Mouse (Mus musculus) CD4-positive helper T cell, adult 2 months (primary cell): ENCODE measurements around the gene Myrf.

ENCODE experiments used
- DNase-seq: peaks from one replicate; pipeline ENCODE4 v3.0.0-alpha.2; 2012; ENCODE audit warnings: low read depth, missing footprints, low spot score

Gene Myrf

DNA sequence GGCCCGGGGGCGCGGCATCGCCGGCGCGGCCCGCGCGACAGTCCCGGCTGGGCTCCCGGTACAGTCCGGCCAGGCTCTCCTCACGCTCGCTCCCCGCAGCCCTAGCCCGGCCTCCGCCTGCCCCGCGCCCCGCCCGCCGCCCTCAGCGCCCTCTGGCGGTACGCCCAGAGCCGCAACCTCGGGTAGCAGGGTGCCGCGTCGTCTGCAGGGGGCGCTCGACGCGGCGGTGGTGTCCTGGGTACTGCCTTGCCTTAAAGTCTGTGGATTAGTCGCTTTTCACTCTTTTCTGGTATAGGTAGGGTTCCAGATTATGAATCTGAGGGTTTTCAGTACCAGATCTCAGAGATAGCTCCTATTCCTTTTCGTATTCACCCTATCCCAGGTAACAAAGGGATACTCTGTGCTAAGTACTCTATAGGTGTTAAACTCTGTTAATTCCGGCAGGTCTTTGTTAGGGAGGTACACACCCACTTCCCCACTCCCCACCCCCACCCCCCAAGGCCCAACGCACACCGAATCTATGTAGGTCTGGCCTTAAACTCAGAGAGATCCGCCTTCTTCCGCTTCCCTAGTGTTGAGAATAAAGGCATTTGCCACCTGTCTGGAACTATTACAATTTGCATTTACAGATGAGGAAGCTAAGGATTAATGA lies at the start of gene Myrf:
TSS of gene Myrf (minus strand) at position 95 of the 652 bp plus-strand sequence.
- peak; percentile 73 for DNase-seq

GRCm38 (mm10) chr19:10289609-10290150 lies 49.1 kb upstream of the Myrf start:
- no peak for DNase-seq

GRCm38 (mm10) chr19:10288125-10289040 lies 47.8 kb upstream of the Myrf start:
- no peak for DNase-seq

- no peak for DNase-seq
These were observed 45.9 kb upstream of the Myrf start for GRCm38 (mm10) chr19:10286458-10286872.

DNA sequence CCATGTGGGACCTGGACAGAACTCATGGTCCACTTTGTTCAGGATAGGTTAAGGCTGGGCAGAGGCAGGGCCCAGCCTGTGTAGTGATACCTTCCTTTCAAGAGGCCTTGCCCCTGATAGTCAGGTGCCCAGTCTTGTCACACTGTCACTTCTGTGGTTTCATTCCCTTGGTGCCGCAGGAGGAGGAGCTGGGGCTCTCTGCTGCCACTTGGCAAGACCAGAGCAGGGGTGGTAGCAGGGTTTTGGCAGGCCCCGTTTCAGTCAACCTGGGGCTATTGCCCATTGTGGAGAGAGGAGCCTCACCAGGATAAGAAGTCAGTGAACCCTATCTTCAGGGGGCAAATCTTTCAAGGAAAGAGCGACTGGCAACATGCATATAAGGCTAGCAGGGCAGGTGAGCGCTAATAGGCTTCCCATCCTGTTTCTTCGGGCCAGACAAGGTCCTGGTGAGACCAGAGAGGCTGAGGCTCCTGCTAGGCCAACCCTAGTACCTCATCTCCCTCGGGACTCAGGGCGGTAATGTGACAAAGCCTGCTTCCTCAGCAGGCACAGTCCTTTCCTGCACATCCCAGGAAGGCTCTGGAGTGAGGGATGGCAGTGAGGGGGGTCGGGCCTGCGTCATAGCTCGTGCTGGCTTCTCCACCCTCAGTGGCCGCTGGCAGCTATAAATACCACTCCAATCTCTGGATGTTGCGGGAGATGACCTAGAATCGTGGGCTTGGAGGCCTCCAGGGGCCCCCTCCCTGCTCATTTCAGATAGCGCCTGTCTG lies 40.4 kb upstream of the Myrf start:
- no peak for DNase-seq

DNA sequence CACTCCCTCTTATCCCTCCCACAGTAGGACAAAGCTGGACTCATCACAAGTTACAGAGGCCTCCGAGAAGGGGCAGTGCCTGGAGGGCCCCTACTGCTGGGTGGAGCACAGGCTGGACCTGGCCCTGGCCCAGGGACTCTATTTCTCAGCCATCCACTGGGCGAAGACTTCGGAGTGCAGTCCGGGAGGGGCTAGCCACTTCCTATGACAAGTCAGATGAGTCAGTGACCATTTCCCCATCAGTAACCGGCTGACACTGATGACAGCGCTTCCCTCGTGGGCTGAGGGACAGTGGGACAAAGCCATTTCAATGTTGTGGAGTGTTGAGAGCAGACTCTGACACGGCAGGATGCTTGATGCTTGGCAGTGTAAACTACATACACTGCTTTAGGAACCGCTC lies 39.1 kb upstream of the Myrf start:
- no peak for DNase-seq

DNA sequence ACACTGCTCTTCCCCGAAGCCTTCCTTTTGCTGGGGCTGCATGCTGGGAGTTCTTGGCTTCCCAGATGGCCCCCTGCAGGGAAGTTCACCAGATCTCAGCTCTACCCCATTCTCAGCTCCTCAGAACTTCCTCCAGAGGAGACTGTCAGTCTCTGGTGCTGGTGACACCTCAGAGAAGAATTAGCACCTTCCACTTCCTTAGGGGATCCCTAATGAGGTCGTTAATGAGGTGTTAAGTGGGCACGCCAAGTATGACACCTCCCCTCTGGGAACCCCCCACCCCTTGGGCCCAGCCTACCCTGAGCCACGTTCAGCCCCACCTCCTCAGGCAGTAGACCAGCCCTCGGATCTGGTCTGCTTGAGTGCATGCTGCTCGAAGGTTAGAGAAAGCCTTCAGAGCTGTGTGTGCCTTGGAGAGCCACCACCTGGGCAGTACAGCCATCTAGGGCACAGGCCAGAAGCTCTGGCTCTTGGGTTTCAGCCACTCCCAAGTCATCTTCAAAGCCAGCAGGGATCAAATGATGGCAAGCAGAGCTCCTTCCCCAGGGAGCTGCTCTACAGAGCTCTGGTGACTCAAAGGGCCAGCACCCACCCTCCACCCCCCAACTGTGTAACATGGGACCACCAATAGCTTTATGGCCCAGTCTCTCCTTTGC lies 38.2 kb upstream of the Myrf start:
- no peak for DNase-seq

GRCm38 (mm10) chr19:10277759-10278158 lies 37.2 kb upstream of the Myrf start:
- DNase-seq, result no peak

DNA sequence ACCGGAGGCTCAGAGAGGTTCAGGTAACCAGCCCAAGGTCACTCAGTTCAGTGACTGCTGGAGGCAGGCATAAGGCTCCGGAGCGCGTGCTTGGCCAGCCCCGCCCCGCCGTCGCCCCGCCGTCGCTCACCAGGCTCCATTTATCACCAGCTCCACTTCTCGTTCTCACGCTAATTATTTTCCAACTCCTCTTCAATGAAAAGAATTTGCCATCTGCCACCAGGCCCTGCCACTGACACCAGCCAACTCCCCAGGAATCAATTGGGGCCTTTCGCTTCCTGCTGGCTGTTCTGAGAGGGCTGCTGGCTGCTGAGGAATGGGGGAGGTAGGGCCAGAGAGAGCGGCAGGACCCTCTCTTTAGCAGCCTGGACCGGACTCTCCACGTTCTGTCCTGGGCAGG lies 36.8 kb upstream of the Myrf start:
- no peak for DNase-seq

DNA sequence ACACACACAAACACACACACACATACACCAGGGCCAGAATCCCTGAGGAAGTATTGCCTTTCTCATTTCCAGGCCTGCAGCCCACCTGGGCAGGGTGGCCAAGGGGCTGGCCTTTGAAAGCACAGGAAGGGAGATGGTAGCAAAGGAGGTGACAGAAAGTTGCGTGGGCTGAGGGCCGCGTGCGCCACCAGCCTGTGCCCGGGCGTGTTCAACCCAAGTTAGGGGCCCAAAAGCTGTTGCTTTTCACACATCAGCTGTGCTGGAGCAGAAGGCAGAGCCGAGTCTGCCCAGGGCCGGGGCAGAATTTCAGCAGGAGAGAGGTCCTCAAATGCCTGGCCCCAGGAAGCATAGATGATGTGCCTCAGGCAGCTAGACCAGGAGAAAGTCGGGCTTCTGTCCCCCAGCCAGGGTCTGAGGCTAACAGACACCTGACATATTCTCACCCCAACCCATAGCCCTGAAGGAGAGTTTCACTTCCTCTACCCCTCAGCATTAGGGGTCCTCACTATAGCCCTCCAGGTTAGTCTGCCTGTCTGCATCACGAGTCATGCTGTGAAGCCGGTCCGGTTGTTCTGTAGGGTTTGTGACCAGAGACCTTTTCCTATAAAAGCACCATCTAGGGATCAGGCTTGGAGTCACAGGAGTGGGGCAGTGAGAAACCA lies 36.1 kb upstream of the Myrf start:
- DNase-seq, result no peak

GRCm38 (mm10) chr19:10274056-10274455 lies 33.5 kb upstream of the Myrf start:
- DNase-seq, result no peak

GRCm38 (mm10) chr19:10272746-10273145 lies 32.2 kb upstream of the Myrf start:
- DNase-seq, result no peak

GRCm38 (mm10) chr19:10271592-10271991 lies 31.0 kb upstream of the Myrf start:
- no peak for DNase-seq

DNA sequence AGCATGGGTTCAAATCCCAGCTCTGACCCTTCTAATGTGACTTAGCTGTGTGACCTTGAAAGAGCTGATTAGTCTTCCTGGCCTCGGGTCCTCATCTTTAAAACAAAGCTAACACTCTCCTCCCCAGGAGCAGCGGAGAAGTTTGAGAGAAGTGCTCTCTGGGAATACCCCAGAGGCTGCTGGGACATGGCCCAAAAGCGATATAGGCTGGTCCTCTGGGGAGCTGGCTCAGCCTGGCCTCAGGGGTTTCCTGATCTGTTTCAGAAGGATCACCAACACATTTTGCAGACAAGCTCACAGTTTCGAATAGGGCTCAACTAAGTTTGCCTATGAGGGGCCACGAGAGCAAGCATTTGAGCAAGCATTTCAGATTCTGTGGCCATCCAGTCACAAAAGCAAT lies 29.8 kb upstream of the Myrf start:
- DNase-seq, result no peak

GRCm38 (mm10) chr19:10268851-10269250 lies 28.3 kb upstream of the Myrf start:
- no peak for DNase-seq

- no peak for DNase-seq
These were observed 27.4 kb upstream of the Myrf start for GRCm38 (mm10) chr19:10267953-10268352.

DNA sequence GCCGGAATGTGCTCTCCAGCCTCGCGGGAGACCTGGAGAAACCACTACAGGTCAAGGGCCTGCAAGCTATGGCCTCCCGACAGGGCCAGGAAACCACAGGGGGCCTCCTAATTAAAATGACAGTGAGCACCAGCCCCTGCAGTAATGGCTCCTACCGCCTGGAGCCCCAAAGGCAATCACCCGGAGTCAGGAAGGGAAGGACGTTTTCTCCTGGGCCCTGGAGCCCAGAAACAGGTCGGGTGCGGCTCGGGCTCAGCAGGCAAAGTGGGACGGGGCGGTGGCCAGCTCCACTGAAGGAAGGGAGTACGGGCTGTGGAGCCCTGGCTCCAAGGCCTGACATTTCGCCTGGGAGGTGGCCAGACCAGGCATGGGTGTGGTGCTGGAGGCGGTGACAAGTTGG lies 26.5 kb upstream of the Myrf start:
- DNase-seq, result no peak

GRCm38 (mm10) chr19:10266196-10266850 lies 25.8 kb upstream of the Myrf start:
- no peak for DNase-seq

DNA sequence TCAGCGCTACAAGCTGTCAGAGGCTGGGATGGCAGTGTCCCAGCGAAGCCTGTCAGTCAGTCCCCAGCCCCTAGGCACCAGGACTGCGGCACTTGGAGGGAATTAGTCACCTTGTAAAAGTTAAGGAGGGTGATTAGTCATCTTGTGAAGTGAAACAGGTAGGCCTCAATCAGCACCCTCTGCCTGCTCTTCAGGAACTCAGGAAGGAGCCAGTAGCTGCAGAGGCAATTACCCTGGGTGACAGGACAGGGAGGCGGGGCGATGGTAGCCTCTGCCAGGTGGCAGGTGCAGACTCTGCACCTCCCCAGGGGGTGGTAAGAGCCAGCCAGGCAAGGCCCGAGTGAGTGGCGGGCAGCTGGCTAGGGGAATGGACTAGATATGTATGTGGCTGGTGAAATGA lies 20.8 kb upstream of the Myrf start:
- no peak for DNase-seq

- DNase-seq, result peak; percentile 48
These were observed 17.9 kb upstream of the Myrf start for GRCm38 (mm10) chr19:10258279-10259011.
